Mouse (Mus musculus) CH12.LX (cell line): ENCODE data around the gene Hnrnpll.

Source experiments
- CTCF ChIP-seq, 2 experiments: IDR thresholded peaks in 1 of 2; conservative IDR thresholded peaks in 1 of 2; 2 replicates each; pipeline ENCODE4 v1.5.1; 2011 to 2012; ENCODE audit warnings: low read depth in 2 of 2, low read length in 2 of 2, improper control_type of control experiment in 1 of 2, inconsistent platforms in 1 of 2, mild to moderate bottlenecking in 1 of 2, moderate library complexity in 1 of 2
- EP300 ChIP-seq: IDR thresholded peaks from 2 replicates; pipeline ENCODE4 v1.6.1; 2011; ENCODE audit warnings: low read length, improper control_type of control experiment
- MAFK ChIP-seq: IDR thresholded peaks from 2 replicates; pipeline ENCODE4 v1.6.1; 2011; ENCODE audit warnings: low read length, improper control_type of control experiment; ENCODE audit not compliant: insufficient replicate concordance

DNA sequence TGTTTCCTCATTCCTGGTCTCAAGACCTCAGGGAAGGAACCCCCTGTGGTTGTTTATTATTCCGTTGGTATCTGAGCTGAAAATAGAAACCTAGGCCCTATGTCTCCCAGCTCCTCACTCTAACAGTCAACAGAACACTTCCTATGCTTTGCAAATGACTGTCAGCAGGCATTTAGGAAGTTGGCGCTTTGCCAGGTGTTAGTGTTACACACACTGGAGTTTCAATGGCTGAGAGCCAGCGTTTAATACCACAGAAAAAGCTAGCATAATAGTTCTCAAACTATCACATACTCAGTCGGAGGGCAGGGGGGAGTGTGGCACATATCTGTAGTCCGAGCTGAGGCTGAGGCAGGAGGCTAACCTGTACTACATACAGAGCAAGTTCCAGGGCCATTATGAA, 53.3 kb downstream of the Hnrnpll start:
- TF ChIP-seq CTCF (conservative IDR thresholded peaks at IDR 0.05 in 1 of 2, IDR thresholded peaks at IDR 0.05 in 1 of 2; ENCODE audit: low read depth in 2 of 2, low read length in 2 of 2) (no peak), EP300 (no peak), MAFK (no peak)
